Mouse (Mus musculus) CH12.LX (cell line): ENCODE results near the gene Psmd9. TPM values are rescaled to one million over a fixed set of nuclear protein-coding genes. Genes with fewer than 3 reads are reported as not detected.
A peak's percentile ranks its signal among the peaks of the same experiment; 100 is the strongest.

ENCODE experiments used
- DNase-seq: peaks from one replicate; pipeline ENCODE4 v3.0.0-alpha.2; 2013; ENCODE audit errors: extremely low read depth
- H3K27ac ChIP-seq: 2 replicates; pipeline ENCODE4 v1.5.1; 2012; ENCODE audit warnings: low read depth, mild to moderate bottlenecking, control low read depth, moderate library complexity; ENCODE audit not compliant: insufficient read depth
- H3K27me3 ChIP-seq: replicated peaks from 2 replicates; pipeline ENCODE3; 2012; ENCODE audit warnings: inconsistent platforms
- H3K36me3 ChIP-seq, 2 experiments: replicated peaks in 1 of 2; 2 replicates each; pipeline versions ENCODE3 to v1.6.1; 2012; ENCODE audit warnings: inconsistent platforms in 1 of 2, low read length in 1 of 2, mild to moderate bottlenecking in 1 of 2, mixed read lengths in 1 of 2, moderate library complexity in 1 of 2; ENCODE audit not compliant: control insufficient read depth in 1 of 2, insufficient read depth in 1 of 2
- H3K4me1 ChIP-seq, 2 experiments: 2 replicates each; pipeline ENCODE4 v1.6.1; 2012; ENCODE audit warnings: inconsistent platforms in 1 of 2, moderate library complexity in 1 of 2; ENCODE audit not compliant: insufficient read depth in 2 of 2, control insufficient read depth in 1 of 2
- H3K4me2 ChIP-seq: 2 replicates; pipeline ENCODE4 v1.6.1; 2012; ENCODE audit warnings: low read depth, mild to moderate bottlenecking, control low read depth; ENCODE audit not compliant: poor library complexity, insufficient read depth, severe bottlenecking
- H3K4me3 ChIP-seq, 3 experiments: fragments of 150-350 bp in 1 of 3; sonication (generic) in 1 of 3; replicated peaks in 1 of 3; 2 replicates each; pipeline versions ENCODE3 to v1.5.1; 2011 to 2012; ENCODE audit warnings: low read depth in 2 of 3, low read length in 2 of 3, mild to moderate bottlenecking in 2 of 3, moderate library complexity in 2 of 3, control low read depth in 1 of 3, improper control_type of control experiment in 1 of 3, inconsistent platforms in 1 of 3, mixed read lengths in 1 of 3; ENCODE audit not compliant: poor library complexity in 1 of 3
- H3K79me2 ChIP-seq: replicated peaks from 2 replicates; pipeline ENCODE4 v1.6.1; 2012; ENCODE audit warnings: mild to moderate bottlenecking, moderate library complexity; ENCODE audit not compliant: control insufficient read depth, poor library complexity, insufficient read depth, severe bottlenecking; ENCODE audit errors: extremely low read depth
- H3K9ac ChIP-seq: 2 replicates; pipeline ENCODE4 v1.6.1; 2012; ENCODE audit warnings: low read depth, mild to moderate bottlenecking, control low read depth, moderate library complexity; ENCODE audit not compliant: insufficient read depth
- H3K9me3 ChIP-seq: replicated peaks from 2 replicates; pipeline ENCODE3; 2012; ENCODE audit warnings: low read length, inconsistent platforms, mixed read lengths
- BHLHE40 ChIP-seq: IDR thresholded peaks from 2 replicates; pipeline ENCODE4 v1.6.1; 2011; ENCODE audit warnings: mild to moderate bottlenecking, low read depth, low read length, improper control_type of control experiment
- CTCF ChIP-seq, 2 experiments: IDR thresholded peaks in 1 of 2; conservative IDR thresholded peaks in 1 of 2; 2 replicates each; pipeline ENCODE4 v1.5.1; 2011 to 2012; ENCODE audit warnings: low read depth in 2 of 2, low read length in 2 of 2, improper control_type of control experiment in 1 of 2, inconsistent platforms in 1 of 2, mild to moderate bottlenecking in 1 of 2, moderate library complexity in 1 of 2
- ELF1 ChIP-seq: IDR thresholded peaks from 2 replicates; pipeline ENCODE4 v1.6.1; 2014; ENCODE audit warnings: low read depth, mild to moderate bottlenecking, inconsistent platforms, low read length, improper control_type of control experiment
- EP300 ChIP-seq: IDR thresholded peaks from 2 replicates; pipeline ENCODE4 v1.6.1; 2011; ENCODE audit warnings: low read length, improper control_type of control experiment
- ETS1 ChIP-seq: conservative IDR thresholded peaks from 2 replicates; pipeline ENCODE4 v1.6.1; 2012; ENCODE audit warnings: low read depth, mild to moderate bottlenecking, inconsistent platforms, low read length, improper control_type of control experiment, moderate library complexity
- GABPA ChIP-seq: IDR thresholded peaks from 2 replicates; pipeline ENCODE4 v1.6.1; 2012; ENCODE audit warnings: low read depth, low read length, improper control_type of control experiment, inconsistent platforms; ENCODE audit not compliant: insufficient replicate concordance
- HCFC1 ChIP-seq: IDR thresholded peaks from 2 replicates; pipeline ENCODE4 v1.6.1; 2012; ENCODE audit warnings: low read depth, mild to moderate bottlenecking, inconsistent platforms, low read length, improper control_type of control experiment
- IRF4 ChIP-seq: IDR thresholded peaks from 2 replicates; pipeline ENCODE4 v1.6.1; 2014; ENCODE audit warnings: low read depth, mild to moderate bottlenecking, inconsistent platforms, low read length, improper control_type of control experiment
- JUN ChIP-seq: IDR thresholded peaks from 2 replicates; pipeline ENCODE4 v1.6.1; 2011; ENCODE audit warnings: low read depth, mild to moderate bottlenecking, low read length, improper control_type of control experiment, moderate library complexity; ENCODE audit not compliant: insufficient read depth
- JUND ChIP-seq: conservative IDR thresholded peaks from 2 replicates; pipeline ENCODE4 v1.6.1; 2011; ENCODE audit warnings: low read depth, low read length, improper control_type of control experiment
- MAFK ChIP-seq: IDR thresholded peaks from 2 replicates; pipeline ENCODE4 v1.6.1; 2011; ENCODE audit warnings: low read length, improper control_type of control experiment; ENCODE audit not compliant: insufficient replicate concordance
- MAZ ChIP-seq: IDR thresholded peaks from 2 replicates; pipeline ENCODE4 v1.6.1; 2012; ENCODE audit warnings: low read depth, mild to moderate bottlenecking, inconsistent platforms, low read length, improper control_type of control experiment, moderate library complexity
- MEF2A ChIP-seq: IDR thresholded peaks from 2 replicates; pipeline ENCODE4 v1.6.1; 2014; ENCODE audit warnings: low read depth, mild to moderate bottlenecking, inconsistent platforms, low read length, improper control_type of control experiment, borderline replicate concordance
- MXI1 ChIP-seq: IDR thresholded peaks from 2 replicates; pipeline ENCODE4 v1.6.1; 2011; ENCODE audit warnings: mild to moderate bottlenecking, low read depth, low read length, improper control_type of control experiment
- MYC ChIP-seq: IDR thresholded peaks from 2 replicates; pipeline ENCODE4 v1.6.1; 2011; ENCODE audit warnings: low read depth, mild to moderate bottlenecking, improper control_type of control experiment, low read length
- NELFE ChIP-seq: IDR thresholded peaks from 2 replicates; pipeline ENCODE4 v1.6.1; 2011; ENCODE audit warnings: low read depth, low read length, improper control_type of control experiment
- NRF1 ChIP-seq: IDR thresholded peaks from 2 replicates; pipeline ENCODE4 v1.6.1; 2014; ENCODE audit warnings: low read depth, mild to moderate bottlenecking, inconsistent platforms, low read length, improper control_type of control experiment, moderate library complexity
- POLR2A ChIP-seq: IDR thresholded peaks from 2 replicates; pipeline ENCODE4 v1.6.1; 2011; ENCODE audit warnings: low read depth, mild to moderate bottlenecking, improper control_type of control experiment, low read length
- RAD21 ChIP-seq: IDR thresholded peaks from 2 replicates; pipeline ENCODE4 v1.6.1; 2011; ENCODE audit warnings: low read depth, mild to moderate bottlenecking, low read length, improper control_type of control experiment, moderate library complexity
- SIN3A ChIP-seq: IDR thresholded peaks from 2 replicates; pipeline ENCODE4 v1.6.1; 2012; ENCODE audit warnings: low read length, improper control_type of control experiment, inconsistent platforms
- SMC3 ChIP-seq: IDR thresholded peaks from 2 replicates; pipeline ENCODE4 v1.6.1; 2011; ENCODE audit warnings: low read depth, low read length, improper control_type of control experiment
- ZMIZ1 ChIP-seq: IDR thresholded peaks from 2 replicates; pipeline ENCODE4 v1.6.1; 2012; ENCODE audit warnings: low read depth, mild to moderate bottlenecking, inconsistent platforms, low read length, improper control_type of control experiment
- dilution Hi-C: fragments of 300-500 bp; cut with MboI; formaldehyde crosslinking; loops from 2 replicates; pipeline ENCODE4 v1.14.3; 2020; ENCODE audit warnings: low sequenced_read_pairs; ENCODE audit not compliant: extremely low pct_unique_long_range_greater_than_20kb, extremely low pct_ligation_motif_present
- in situ Hi-C: fragments of 300-500 bp; cut with MboI; formaldehyde crosslinking; loops from 3 replicates; pipeline ENCODE4 v1.14.3; 2019; ENCODE audit warnings: low sequenced_read_pairs, low pct_ligation_motif_present, low pct_unique_long_range_greater_than_20kb, mixed read lengths
- polyA plus RNA-seq: library from polyadenylated mRNA; unstranded; fragments of >175 nt; gene quantifications from 2 replicates; pipeline ENCODE4 v1.2.1, GENCODE M21; 2012; ENCODE audit warnings: low read depth; ENCODE audit not compliant: insufficient read length
- total RNA-seq, 2 experiments: library from RNA; depleted of rRNA; stranded (reverse); fragments of 300-350 nt in 1 of 2; fragments of >200 nt in 1 of 2; gene quantifications; 2 replicates each; pipeline ENCODE4 v1.2.3; 2012 to 2014

Psmd9 gene
- total and polyA plus RNA-seq, 3 experiments, result 30.8 to 38.0 (median 35.5) TPM

- Histone ChIP-seq H3K27ac (no peak overlapping the region), H3K4me1 (peaks cover 6 to 30% of the 10 kb centered on the region in 2 experiments), H3K4me2 (no peak overlapping the region), H3K9me3 (peaks cover 11% of the 10 kb centered on the region), H3K79me2 (peaks cover 34% of the 10 kb centered on the region), H3K27me3 (no peaks in the 10 kb centered on the region), H3K9ac (no peak overlapping the region), H3K4me3 (no peak overlapping the region), H3K36me3 (peaks cover 58 to 74% of the 10 kb centered on the region in 2 experiments)
- TF ChIP-seq CTCF (conservative IDR thresholded peaks at IDR 0.05 in 1 of 2, IDR thresholded peaks at IDR 0.05 in 1 of 2; ENCODE audit: low read depth in 2 of 2, low read length in 2 of 2) (peak; percentile 9 to 60; a peak in 2 of 4 replicates), RAD21 (peak; percentile 49), GABPA (no peak), SMC3 (peak; percentile 58)
- dilution Hi-C loops (no loop called here), in situ Hi-C loops (no loop called here)
- no peak for DNase-seq
Measured at GRCm38 (mm10) chr5:123122181-123122580, 47.0 kb upstream of the Psmd9 start.

DNA sequence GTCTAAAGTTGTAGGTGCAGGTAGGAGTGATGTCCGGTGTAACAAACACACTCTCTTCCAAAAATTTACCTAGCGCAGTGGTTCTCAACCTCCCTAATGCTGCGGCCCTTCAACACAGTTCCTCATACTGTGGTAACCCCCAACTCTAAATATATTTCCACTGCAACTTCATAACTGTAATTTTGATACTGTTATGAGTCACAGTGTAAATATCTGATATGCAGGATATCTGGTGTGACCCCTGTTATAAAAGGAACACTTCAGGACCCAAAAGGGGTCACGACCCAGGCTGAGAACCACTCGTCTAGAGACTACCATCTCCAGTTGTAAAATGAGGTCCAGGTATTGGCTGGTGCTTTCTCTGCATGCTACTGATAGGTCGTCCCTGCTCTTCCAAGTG lies 44.1 kb upstream of the Psmd9 start:
- dilution Hi-C loops (no loop called here), in situ Hi-C loops (no loop called here)
- Histone ChIP-seq H3K9me3 (peaks cover 11% of the 10 kb centered on the region), H3K4me2 (peak overlapping the region; percentile 82), H3K27me3 (no peaks in the 10 kb centered on the region), H3K4me1 (peaks cover 7 to 52% of the 10 kb centered on the region in 2 experiments), H3K27ac (peak overlapping the region; percentile 93), H3K9ac (peak overlapping the region; percentile 54; the same call in 1 of the 2 replicates), H3K36me3 (peaks cover 31 to 48% of the 10 kb centered on the region in 2 experiments), H3K79me2 (peaks cover 40% of the 10 kb centered on the region), H3K4me3 (no peak overlapping the region)
- DNase-seq, result no peak
- peak; percentile 79 for TF ChIP-seq IRF4
- peak; percentile 48; the same call in 1 of the 2 replicates for TF ChIP-seq MEF2A
- no peak for TF ChIP-seq HCFC1
- peak; percentile 64; the same call in 1 of the 2 replicates for TF ChIP-seq EP300
- peak; percentile 11; the same call in 1 of the 2 replicates for TF ChIP-seq JUN
- peak; percentile 66; the same call in 1 of the 2 replicates for TF ChIP-seq JUND
- TF ChIP-seq ELF1, result no peak

GRCm38 (mm10) chr5:123125638-123126406 lies 43.4 kb upstream of the Psmd9 start:
- peak; percentile 67 for TF ChIP-seq POLR2A
- peak; percentile 65; the same call in 1 of the 2 replicates for TF ChIP-seq ZMIZ1
- TF ChIP-seq CTCF (conservative IDR thresholded peaks at IDR 0.05 in 1 of 2, IDR thresholded peaks at IDR 0.05 in 1 of 2; ENCODE audit: low read depth in 2 of 2, low read length in 2 of 2), result no peak
- peak; percentile 55; the same call in 1 of the 2 replicates for TF ChIP-seq NRF1
- peak; percentile 47 for TF ChIP-seq MYC
- peak; percentile 39; the same call in 1 of the 2 replicates for TF ChIP-seq BHLHE40
- TF ChIP-seq SIN3A, result 0 out of 2 replicates have a peak, but pooled peaks have one; percentile 47
- TF ChIP-seq MAFK, result 0 out of 2 replicates have a peak, but pooled peaks have one; percentile 5
- TF ChIP-seq NELFE, result peak; percentile 59; the same call in 1 of the 2 replicates
- peak; percentile 17; the same call in 1 of the 2 replicates for TF ChIP-seq MAZ
- TF ChIP-seq ETS1, result peak; percentile 55
- no peak for TF ChIP-seq RAD21
- TF ChIP-seq MXI1, result peak; percentile 48; the same call in 1 of the 2 replicates
- no peak; the same call in 1 of the 2 replicates for TF ChIP-seq JUND
- peak; percentile 72 for DNase-seq
- dilution Hi-C loops (no loop called here), in situ Hi-C loops (no loop called here)
- Histone ChIP-seq H3K79me2 (peaks cover 47% of the 10 kb centered on the region), H3K4me3 (peak overlapping the region in 2 of 3 experiments; percentile 28 to 34), H3K4me2 (peak overlapping the region; percentile 82), H3K9ac (peak overlapping the region; percentile 54), H3K27me3 (no peaks in the 10 kb centered on the region), H3K36me3 (peaks cover 24 to 45% of the 10 kb centered on the region in 2 experiments), H3K4me1 (peaks cover 7 to 58% of the 10 kb centered on the region in 2 experiments), H3K27ac (peak overlapping the region; percentile 93), H3K9me3 (peaks cover 11% of the 10 kb centered on the region)
